Mouse (Mus musculus): ENCODE results near the gene Cd96. TPM values are rescaled to one million over a fixed set of nuclear protein-coding genes. Genes with fewer than 3 reads are reported as not detected.

Gene Cd96
- total and polyA plus RNA-seq, 2 experiments from 2014 or later = not detected

GRCm38 (mm10) chr16:45986236-45986635 lies 133.8 kb downstream of the Cd96 start:
- Histone ChIP-seq H3K4me2 (ENCODE audit: low read depth, low read length) (no peak overlapping the region), H3K27me3 (ENCODE audit: control insufficient read depth, insufficient read depth, low read length) (no peaks in the 10 kb centered on the region), H3K36me3 (replicated peaks; ENCODE audit: control insufficient read depth, insufficient read depth, low read length) (no peaks in the 10 kb centered on the region), H3K9ac (replicated peaks; ENCODE audit: low read depth, low read length) (no peak overlapping the region), H3K4me3 (ENCODE audit: low read depth, low read length) (no peak overlapping the region), H3K9me3 (replicated peaks; ENCODE audit: control insufficient read depth, low read length) (no peaks in the 10 kb centered on the region), H3K27ac (ENCODE audit: low read depth) (no peak overlapping the region), H3K4me1 (ENCODE audit: control insufficient read depth, insufficient read depth) (no peaks in the 10 kb centered on the region)
- no peak for ATAC-seq (ENCODE audit: insufficient read depth, low read depth)
- WGBS = 67% methylated on average over 1 of the region's 1 CpGs
- no peak for TF ChIP-seq EP300 (IDR thresholded peaks at IDR 0.05; ENCODE audit: low read depth)
- no peak for TF ChIP-seq CTCF (IDR thresholded peaks at IDR 0.05; ENCODE audit: low read depth)
- DNase-seq (ENCODE audit: low spot score) = no peak

Other genes with a start within 250 kb of the Cd96 start
- 33.2 and 39.2 TPM in 2 replicates for gene Phldb2, start 166.7 kb downstream of the Cd96 start, total RNA-seq (2014; rRNA removed; ENCODE audit: low replicate concordance)
- 28.9 and 32.8 TPM in 2 replicates for gene Phldb2, start 166.7 kb downstream of the Cd96 start, polyA plus RNA-seq (2015; fragmentation: Nextera tagmentation; extraction: Ambion mirVana)
- gene Plcxd2, start 110.0 kb downstream of the Cd96 start, total RNA-seq (2014; rRNA removed; ENCODE audit: low replicate concordance) = 0.99 and 1.0 TPM in 2 replicates
- 0.14 and 0.15 TPM in 2 replicates for gene Plcxd2, start 110.0 kb downstream of the Cd96 start, polyA plus RNA-seq (2015; fragmentation: Nextera tagmentation; extraction: Ambion mirVana)
- 3.1 and 4.5 TPM in 2 replicates for gene Gm4737, start 34.8 kb upstream of the Cd96 start, total RNA-seq (2014; rRNA removed; ENCODE audit: low replicate concordance)
- gene Gm4737, start 34.8 kb upstream of the Cd96 start, polyA plus RNA-seq (2015; fragmentation: Nextera tagmentation; extraction: Ambion mirVana) = 0.33 and 0.38 TPM in 2 replicates